Mouse (Mus musculus) CD8-positive naive resting alpha-beta T cell, adult 2 months (primary cell): ENCODE results near the gene Tspan33.
A peak's percentile ranks its signal among the peaks of the same experiment; 100 is the strongest.
"Not testable (repeated sequence)": the region's sequence is repeated elsewhere in the genome, so short reads cannot be mapped to it uniquely, and the experiment has no call there.

Experiments
- DNase-seq, 2 experiments: peaks; one replicate each; pipeline ENCODE4 v3.0.0; 2022; ENCODE audit warnings: low read depth in 2 of 2, low spot score in 2 of 2

Gene Tspan33

DNA sequence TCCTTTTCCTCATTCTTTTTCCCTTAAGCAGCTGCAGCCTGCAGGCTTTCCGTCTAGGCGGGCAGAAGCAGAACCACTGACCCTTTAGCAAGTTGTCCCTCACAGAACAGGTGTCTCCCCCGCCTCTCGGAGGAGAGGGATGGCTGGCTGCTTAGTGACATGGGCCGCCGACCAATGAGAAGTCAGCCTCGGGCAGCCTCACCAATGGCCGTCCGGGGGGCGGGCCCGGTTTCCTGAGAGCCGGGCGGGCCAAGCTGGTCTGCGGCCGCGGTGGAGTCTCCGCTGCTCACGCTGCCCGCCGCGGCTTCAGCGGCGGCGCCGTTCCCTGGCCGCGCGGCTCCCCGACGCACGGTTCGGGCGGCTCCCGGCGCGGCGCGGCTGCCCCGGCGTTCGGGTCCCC is at the start of gene Tspan33:
Tspan33 (plus strand) TSS at position 270 of the 400 bp plus-strand sequence.
- DNase-seq: peak; percentile 35 to 50

DNA sequence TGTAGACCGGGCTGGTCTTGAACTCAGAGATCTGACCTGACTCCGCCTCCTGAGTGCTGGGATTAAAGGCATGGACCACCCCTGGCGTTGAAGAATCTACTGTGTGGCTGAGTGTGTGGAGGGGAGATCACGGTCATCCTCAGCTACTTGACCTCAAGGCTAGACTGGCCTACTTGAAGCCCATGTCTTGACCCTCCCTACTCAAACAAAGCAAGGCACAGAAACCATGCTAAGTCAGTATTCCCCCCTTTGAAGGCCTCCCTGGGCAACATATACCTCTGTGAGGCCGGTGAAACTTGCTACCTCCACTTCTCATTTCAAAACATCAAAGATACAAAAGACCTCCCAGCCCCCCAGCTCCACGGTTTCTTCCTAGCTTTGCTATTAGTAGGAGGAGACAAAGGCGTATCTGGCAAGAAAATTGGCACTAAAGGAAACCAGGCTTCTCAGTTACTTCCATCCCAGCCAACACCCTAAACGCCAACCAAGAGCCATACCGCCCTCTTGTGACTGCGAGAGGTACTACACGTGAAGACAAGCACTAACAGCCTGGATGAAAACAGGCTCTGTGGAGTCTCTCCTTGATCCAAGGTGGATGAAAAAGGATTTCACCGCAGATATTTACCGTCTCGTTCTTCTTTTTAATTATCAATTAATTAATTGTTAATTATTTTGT is 44.4 kb upstream of the Tspan33 start:
- peak; percentile 74 to 82 for DNase-seq

DNA sequence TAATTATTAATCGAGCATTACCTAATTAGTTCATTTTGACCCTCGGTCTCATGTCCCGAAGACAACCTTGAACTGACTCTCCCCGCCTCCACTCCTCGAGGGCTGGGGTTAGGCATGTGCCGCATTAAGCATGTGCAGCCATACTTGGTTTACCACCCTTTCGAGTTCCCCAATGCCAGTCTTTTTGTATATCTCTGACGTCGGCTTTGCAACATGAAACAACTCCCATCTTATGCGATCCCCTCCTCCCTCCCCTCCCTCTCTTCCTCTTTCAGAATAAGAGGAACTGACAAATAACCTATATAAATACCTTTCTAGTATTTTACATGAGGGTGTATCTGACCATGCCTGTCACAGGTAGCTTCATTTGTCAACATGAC is 43.9 kb upstream of the Tspan33 start:
- no peak for DNase-seq

DNA sequence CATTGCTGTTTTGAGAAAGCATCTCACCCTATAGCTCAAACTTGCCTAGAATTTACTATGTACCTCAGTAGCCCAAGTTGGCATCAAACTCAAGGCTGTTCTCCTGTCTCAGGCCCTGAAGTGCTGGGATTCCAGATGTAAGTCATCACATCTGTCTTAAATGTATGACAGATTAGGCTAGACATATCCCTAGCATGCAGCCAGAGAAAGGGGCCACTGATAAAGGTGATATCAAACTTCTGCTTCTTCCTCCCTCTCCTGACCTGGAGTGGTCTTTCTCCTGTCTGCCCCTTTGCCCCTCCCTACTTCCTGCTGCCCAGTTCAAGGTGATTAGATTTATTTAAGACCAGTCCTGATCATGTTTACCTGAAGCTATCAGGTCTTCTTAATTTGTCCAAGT is 40.8 kb upstream of the Tspan33 start:
- no peak for DNase-seq

DNA sequence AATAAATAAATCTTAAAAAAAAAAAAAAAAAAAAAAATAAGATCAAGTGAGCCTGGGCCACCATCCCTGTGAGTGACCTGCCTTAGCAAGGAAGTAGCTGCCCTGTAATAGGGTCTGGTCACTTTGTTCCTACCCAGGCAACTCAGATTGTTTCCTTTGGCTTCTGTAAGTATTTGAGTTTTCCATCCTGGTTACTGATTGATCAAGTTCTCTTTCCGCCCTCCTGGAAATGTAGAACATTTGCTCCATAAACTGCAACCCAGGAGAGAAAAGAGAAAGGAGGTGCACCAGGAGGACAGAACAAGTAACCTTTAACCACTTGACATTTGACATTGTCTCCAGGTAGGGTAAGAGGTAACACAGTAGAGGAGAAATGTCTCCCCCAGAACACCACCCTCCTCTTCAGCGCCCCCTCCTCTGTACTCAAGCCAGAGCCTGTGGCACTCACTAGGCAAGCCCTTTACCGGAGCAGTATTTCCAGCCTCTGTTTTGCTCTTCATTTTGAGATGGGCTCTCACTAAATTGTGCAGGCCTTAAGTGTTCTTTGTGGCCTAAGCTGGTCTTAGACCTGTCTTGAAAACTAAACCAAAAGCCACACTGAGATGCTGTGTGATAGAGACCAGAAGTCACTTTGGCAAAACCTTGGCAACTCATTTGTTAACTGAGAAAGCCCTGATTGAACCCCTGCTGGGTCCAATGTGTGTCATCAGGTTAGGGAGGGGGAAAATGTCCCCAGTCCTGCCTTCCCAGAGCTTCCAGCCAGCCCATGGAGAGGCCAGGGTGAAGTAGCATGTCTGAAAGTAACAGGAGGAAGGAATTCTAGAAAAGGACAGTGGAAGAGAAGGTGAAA is 35.2 kb upstream of the Tspan33 start:
- DNase-seq: no peak

DNA sequence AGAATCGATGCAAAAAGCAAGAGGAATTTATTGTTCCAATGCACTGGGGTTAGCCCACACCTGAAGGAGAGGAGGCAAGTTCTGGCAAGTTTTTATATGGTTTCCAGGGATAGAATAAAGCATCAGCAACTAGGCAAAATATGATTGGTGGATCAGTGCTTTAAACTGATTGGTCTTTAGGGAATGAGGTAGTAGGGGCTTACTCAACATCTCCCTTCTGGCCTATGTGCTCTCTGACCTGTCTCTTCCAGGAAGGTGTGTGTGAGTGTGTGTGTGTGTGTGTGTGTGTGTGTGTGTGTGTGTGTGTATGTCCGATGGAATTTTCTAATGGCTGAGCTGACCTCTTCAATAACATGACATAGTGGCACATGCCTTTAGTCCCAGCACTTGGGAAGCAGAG is 34.1 kb upstream of the Tspan33 start:
- DNase-seq: no peak

DNA sequence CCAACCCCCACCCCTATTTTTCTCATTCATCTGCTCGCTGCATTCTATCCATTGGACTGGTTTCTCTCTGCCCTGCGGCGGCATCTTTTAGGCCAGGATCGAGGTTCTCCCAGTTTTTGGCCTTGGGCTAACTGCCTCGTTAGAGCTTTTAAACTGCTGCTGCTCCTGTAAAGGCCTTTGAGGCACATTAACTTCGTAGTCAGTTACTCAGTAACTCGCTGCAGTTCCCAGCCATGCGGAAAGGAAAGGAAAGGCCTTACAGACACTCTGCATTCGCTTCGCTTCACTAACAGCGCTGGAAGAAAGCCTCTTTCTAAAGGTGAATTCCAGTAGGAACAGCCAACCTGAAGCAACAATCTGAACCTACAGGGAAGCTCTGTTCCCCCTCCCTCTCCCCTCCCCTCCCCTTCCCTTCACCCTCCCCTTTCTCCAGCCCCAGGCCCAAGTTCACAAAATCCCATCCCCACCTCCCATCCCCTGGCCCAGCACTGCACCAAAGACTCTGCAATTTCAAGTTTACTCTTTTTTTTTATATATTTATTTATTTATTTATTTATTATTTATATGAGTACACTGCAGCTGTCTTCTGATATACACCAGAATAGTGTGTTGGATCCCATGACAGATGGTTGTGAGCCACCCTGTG is 33.2 kb upstream of the Tspan33 start:
- no peak for DNase-seq

DNA sequence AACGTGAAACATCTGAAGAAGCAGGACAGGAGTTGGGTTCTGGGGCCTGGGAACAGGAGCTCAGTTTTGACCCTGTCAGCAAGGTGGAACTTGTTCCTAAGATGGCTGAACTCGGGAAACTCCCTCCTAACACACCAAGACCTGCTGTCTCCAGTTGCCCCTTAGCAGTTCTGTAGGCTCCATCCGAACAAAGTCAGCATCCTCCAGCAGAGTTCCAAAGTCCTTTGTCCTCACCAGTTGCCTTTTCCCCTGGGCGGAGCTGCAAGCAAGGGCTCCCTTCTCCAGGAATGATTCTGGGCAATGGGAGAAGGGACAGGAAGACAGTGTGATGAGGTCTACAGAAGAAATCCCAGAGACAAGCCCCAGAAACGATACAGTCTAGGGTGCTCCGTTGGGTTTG is 26.8 kb upstream of the Tspan33 start:
- DNase-seq: no peak

DNA sequence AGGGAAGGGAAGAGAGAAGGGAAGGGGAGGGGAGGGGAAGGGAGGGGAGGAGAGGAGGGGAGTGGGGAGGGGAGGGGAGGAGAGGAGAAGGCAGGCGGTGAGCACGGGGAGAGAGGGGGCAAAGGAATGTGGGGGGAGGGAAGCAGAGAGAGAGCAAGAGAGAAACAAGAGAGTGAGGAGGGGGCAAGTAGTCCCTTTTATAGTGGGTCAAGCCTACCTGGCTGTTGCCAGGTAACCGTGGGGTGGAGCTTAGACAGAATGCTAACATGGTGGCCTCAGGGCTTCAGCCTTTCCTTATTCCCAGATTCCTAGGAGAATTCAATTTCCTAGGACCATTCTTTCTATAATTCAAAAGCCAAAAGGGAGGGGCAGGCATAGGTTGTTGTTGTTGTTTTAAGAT is 22.3 kb upstream of the Tspan33 start:
- DNase-seq: no peak

DNA sequence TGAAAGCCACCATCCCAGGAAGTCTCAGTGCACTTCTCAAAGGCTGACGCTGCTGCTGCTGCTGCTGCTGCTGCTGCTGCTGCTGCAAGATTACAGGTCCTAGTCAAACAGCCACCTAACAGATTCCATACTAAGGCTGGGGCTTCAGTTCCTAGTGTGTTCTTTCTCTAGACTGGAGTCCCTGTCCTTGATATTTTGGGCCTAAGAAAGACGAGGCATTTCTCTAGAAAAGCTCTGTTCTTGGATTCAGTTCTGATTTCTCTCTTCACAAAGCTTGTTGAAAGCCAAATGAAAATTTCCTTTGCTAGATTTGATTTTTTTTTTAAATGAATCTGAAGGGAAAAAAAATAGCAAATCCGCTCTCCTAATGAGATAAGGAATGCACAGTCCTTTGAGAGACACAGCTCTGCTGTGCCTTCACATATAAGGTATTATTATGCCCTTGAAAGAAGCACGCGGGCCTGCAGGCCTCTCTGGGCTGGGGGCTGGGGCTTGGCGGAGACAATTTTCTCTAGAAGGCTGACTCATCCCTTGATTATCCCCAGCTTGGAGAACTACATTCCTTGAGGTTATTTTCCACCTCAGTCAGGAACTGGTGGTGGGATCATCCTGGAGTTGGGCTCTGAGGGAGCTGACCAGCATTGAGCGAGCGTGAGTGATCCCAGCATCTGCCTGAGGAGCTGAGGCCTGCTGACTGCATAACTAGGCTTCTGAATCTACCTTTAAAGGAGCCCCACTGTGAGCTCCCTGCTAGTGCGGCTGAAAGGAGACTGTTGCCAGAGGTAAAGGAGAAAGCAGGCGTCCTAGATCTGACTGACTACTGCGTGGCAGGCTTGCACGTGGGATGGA is 21.2 kb upstream of the Tspan33 start:
- DNase-seq: no peak

DNA sequence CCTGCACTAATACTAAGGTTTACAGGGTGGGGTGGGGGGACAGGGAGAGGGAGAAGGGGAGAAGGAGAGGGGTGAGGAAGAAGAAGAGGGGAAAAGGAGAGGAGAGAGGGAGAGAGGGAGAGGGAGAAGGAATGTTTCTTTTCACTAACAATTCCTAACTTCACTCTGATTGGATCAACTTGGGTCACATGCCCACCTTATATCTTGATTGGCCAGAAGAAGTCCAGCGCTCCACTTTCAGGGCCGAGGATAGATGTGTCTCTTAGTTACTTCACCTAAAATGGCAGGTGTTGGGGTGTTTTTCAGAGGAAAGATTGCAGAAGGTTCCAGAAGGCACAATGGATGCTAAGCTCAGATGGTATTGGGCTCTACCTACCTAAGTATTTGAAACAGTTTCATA is 20.3 kb upstream of the Tspan33 start:
- no peak for DNase-seq

DNA sequence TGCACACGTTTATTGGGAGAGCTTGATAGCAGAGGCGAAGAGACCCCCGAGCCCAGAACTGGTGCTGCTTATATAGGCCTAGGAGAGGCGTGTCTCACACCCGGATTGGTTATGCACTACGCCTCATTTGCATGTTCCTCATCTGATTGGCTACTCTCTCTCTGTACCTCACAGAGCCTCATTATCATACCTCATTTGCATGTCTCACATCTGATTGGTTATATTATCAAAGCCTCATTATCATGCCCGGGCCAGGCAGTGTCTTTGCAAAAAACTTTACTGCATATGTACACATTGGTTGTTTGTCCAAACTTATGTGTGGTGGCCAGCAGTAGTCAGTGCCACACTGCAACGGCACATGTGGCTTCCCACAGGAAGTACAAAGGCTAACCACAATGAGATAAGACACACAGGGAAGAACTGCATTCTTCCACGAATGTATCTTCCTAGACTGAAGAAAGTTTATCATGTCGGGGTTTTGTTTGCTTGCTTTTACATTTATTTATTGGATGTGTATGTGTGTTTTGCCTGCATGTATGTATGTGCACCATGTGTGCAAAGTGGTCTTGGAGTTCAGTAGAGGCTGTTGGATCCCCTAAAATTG is 14.0 kb upstream of the Tspan33 start:
- DNase-seq: not testable (repeated sequence)

DNA sequence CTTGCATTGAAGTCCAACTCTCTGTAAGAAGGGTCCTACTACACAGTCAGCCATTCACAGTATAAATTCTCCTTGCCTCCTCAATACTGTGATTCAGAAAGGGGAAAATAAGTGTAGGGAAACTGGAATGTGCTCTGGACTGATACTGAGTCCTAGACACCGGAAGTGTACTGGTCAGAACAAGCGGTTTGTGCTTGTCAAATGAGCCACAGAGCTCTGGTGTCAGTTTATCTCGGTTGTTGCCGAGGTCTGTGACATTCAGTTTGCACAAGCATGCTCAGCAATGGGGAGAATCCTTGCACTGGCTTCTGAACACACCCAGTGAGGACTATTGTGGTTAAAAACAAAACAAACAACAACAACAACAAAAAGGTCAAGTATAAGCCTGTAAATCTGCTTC is 12.2 kb upstream of the Tspan33 start:
- no peak for DNase-seq

DNA sequence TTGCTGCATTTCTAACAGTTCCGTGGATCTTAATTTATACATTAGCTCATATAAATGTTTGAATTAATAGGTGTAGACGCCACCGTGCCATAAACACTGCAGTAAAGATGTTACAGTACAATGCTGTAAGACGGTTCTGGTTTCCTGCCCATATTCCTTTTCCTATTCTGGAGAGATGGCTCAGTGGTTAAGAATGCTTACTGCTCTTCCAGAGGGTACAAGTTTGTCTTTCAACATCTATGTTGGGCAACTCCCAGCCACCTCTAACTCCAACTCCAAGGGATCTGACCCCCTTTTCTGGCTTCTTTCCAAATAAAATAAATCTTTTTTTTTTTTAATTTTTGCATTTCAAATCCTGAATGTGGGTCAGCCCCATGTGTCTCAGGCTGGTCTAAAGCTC is 9.3 kb upstream of the Tspan33 start:
- DNase-seq: no peak

DNA sequence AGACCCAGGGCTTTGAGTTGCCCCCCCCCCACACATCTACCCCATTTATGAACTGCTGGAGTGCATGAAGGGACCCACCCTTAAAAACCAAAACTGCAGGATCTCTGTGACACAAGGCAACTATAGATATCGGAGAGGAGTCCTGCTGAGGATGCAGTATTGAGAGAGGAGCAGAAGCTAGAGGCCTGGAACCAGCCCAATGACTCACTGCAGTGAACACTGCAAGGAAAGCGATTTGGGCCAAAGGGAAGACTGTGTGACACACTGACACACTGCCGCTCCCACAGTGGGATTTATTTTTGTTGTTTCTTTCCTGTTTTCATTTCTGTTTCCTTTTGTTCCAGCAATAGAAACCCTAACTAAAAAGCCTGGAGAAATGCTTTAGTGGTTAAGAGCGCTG is 8.1 kb upstream of the Tspan33 start:
- no peak for DNase-seq

DNA sequence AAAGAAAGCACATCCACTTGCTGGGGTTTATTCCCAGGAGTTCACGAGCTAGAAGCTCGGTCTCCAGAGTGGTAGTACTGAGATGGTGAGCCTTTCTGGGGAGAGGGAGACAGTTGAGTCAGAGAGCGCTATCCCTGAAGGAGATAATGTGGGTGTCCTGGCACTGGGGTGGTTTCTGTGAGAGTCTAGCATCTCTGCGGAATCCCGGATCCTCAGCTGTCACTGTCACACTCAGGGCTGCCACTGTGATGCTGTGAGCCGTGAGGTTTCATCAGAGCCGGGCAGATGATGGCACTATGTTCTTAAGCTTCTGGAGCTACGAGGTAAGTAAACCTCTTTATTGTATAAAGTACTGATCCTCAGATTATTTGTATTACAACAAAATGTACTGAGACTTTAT is 4.6 kb upstream of the Tspan33 start:
- no peak for DNase-seq

DNA sequence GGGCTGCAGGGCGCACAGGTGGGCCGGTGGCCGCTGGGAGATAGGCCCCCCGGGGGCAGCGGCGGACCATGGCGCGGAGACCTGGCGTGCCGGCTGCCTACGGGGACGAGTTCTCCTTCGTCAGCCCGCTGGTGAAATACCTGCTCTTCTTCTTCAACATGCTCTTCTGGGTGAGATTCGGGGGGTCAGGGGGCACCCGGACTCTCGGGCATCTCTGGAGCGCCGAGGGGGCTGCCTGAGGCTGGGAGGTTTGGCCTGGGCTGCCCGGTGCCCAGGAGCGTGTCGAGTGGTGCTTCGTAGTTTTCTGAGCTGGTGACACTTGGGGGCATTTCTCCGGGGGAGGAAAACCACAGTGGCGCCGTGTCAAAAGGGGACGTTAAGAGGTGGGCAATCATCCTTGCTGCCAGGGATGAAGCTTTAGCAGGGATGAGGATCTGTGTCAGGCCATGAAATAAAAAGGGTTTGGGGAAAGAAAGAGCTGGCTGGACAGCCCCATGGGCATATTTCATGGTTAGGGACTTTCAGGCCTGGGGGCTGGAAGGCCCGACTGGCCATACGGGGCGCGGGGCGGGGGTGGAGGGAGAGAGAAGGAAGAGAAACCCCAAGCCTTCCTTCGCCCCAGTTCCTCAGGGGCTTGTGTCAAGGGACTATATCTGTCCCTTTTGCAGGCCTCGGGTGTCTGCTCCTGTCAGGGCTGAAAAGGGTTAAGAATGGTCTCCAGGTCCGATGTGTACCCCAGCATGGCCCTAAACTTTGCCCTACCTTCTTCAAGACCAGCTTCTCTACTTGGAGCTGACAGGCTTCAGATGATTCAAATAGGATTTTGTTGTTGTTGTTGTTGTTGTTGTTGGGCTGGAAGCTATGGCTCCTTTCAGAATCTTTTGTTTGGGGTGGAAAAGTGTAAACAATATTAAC is 610 bp downstream of the Tspan33 start:
- DNase-seq: peak in 1 of 2 experiments; percentile 3

DNA sequence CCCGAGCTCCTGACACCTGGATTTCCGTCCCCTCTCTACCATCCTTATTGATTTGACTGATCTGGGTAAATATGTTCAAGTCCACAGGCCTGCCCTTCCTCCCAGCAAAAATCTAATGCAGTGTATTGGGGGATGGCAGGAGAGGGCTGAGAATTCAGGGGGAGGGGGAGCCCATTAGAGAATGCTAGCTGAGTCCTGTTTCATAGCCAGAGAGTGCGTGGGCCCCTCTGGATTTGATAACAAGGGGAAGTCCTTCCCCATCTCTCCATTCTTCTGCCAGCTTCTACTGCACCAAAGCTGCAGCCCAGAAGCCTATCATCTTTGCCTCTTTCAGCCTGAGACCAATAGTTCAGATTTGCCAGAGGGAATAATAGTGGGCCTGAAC is 1.3 kb downstream of the Tspan33 start:
- no peak for DNase-seq

DNA sequence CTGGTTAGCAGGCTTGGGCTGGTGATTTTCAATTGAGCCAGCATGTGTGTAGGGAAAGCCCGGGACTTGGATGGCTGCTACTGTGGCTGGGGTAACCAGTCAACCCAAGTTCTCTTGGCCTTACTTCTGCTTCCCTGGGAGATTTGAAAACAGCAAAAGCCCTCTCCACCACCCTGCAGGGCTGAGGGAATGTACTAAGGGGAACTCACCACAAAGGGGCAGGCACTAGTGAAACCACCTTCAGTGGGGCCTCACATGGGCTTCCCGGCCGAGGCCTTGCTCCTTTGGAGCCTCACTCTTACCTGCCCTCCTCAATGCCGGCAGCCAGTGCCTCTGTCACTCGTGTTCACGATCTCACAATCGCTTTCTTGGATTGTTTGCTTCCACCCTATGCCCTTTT is 2.0 kb downstream of the Tspan33 start:
- no peak for DNase-seq

DNA sequence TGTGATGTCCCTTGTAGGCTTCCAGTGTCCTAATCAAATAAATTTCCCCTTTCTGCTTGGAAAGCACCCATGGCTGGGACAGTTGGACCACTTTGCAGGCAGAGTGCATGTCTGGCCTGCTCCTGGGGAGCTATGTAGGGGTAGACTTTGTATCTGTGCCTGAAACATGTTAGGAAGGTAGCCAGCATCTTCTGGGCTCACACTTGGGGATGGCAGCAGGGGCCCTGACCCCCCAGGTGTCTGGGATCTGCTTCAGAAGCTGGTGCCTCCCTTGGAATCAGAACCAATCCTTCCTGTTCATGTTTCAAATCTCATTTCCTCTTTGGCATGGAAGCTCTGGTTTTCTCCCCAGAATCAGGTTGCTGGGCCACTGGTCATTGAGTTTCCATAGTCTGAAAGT is 3.1 kb downstream of the Tspan33 start:
- no peak for DNase-seq
